17 mouse cellular contexts compared by ENCODE assay signal in the genomic region with DNA sequence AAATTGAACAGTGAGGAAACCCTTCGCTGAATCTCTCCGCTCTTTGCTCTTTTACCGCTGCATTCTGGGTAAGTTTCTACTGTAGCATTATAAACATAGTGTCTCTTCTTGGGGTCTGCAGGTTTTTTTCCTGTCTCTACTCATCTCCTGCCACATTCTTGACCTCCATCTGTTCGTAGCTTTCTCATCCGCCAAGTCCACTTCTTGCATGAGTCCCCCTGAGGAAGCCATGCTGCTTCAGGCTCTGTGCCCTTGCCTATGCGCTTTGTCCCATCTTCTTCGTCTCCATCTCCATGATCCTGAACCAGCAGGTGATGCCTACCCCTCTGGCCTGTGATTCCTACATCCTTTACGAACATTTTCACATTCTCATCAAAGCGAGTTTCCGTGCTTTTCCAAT.
DNase-seq lines count a peak whose midpoint lies in the region; TF ChIP-seq lines count a peak whose summit lies in the region.
"Had no signal": no experiment of that assay in that cellular context is flagged by ENCODE, and none has a peak within 500 bp of the region (broad histone marks: within the 10 kb centered on the region; RNA-seq: fewer than 3 reads in every experiment).

No protein-coding gene starts in this region.

- H3K4me1 ChIP-seq in cerebellum, adult 2 months (ENCODE audit: control insufficient read depth, insufficient read depth, low read length), result peaks cover 9% of the 10 kb centered on the region

- H3K27ac ChIP-seq in cerebellum, adult 2 months (ENCODE audit: insufficient read depth, low read length), result no peak overlapping the region

- H3K27me3 ChIP-seq in cerebellum, adult 2 months (ENCODE audit: control insufficient read depth, insufficient read depth, low read length), result no peaks in the 10 kb centered on the region
- H3K27me3 ChIP-seq: CH12.LX had no signal

- TF ChIP-seq POLR2A in cerebellum, adult 2 months (IDR thresholded peaks at IDR 0.05; ENCODE audit: borderline replicate concordance, insufficient read depth, low read length), result no peak

- 74% methylated on average over 10 of the region's 10 CpGs for WGBS in cerebellum, adult 2 months

- H3K4me3 ChIP-seq in cerebellum, adult 2 months (replicated peaks; ENCODE audit: insufficient read depth, low read depth, low read length), result no peak overlapping the region

- TF ChIP-seq CTCF in cerebellum, adult 2 months (IDR thresholded peaks at IDR 0.05; ENCODE audit: borderline replicate concordance, insufficient read depth, low read depth, low read length), result no peak

- peak; percentile 71 to 80 for DNase-seq in cerebellum, postnatal 10 days
- no peak for DNase-seq in cerebellum, adult 9-11 months
- DNase-seq in cerebellum, postnatal 14 days, result peak; percentile 51 to 69
- DNase-seq in cerebellum, adult 18-20 months, result no peak
- DNase-seq in cerebellum, postnatal 25 days, result peak; percentile 20 to 28
- no peak for DNase-seq in cerebellum, adult 2 months
- DNase-seq: adrenal gland, adult 2 months; adrenal gland, adult 8-10 months; adrenal gland, postnatal 10 days; adrenal gland, postnatal 14 days; adrenal gland, postnatal 25 days; adrenal gland, postnatal 36 days; B cell, adult 2 months; cerebellum, adult 11 months; cerebellum, adult 11-12 months; cerebellum, adult 8-10 months had no signal

Comparison
In these comparisons a context has a peak if more than half of its experiments do, and no peak if none do; other contexts are left out.
1. DNase-seq: peak in cerebellum, postnatal 10 days (2 of 2), cerebellum, postnatal 14 days (2 of 2) and cerebellum, postnatal 25 days (2 of 2); none in cerebellum, adult 9-11 months (single experiment), cerebellum, adult 18-20 months (0 of 2) and cerebellum, adult 2 months (0 of 2).